Mouse (Mus musculus): ENCODE data around the gene Gm13691. TPM values are rescaled to one million over a fixed set of nuclear protein-coding genes. Genes with fewer than 3 reads are reported as not detected.
"Not testable (repeated sequence)": the region's sequence is repeated elsewhere in the genome, so short reads cannot be mapped to it uniquely, and the experiment has no call there.

Gm13691 gene
- not detected in 2 replicates for polyA plus RNA-seq (2012; rRNA removed)

DNA sequence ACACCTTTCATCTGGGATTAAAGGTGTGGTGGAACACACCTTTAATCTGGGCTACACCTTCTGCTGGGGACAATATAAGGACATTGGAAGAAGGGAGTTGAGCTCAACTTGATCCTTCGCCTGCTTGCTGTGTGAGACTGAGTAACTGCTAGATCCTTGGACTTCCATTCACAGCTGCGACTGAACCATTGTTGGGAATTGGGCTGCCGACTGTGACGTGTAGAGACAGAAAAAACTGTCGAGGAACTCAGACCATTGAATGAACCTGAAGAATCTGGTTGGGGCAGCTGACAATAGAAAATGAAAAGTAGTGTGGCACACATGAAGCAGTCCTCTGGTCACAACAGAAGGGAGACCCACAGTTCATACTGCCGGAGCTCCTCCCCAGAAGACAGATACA, at the start of gene Gm13691:
Gm13691 (plus strand) TSS at position 301 of the 400 bp plus-strand sequence.
- not testable (repeated sequence) for DNase-seq (ENCODE audit: low read depth)

DNA sequence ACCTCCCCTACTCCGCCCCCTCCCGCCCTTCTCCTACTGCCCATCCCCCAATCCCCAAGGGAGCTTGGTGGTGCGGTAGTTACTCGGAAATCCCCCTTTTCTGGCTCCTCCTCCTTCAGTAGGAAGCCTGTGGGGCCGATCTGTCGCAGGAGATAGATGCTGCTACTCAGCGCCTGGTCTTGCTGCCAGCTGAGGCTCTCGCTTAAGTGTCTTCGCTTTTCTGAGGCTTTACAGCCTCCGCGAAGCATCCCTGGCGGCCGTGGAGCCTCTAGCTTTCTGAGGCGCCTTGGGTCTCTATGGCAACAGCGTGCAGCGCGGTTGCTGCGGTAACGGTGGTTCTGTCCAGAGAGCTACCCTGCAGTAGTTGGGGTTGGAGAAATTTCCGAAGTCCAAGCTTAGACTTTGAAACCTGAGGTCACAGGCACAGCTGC, 49.4 kb upstream of the Gm13691 start, which contains the start of gene Zswim2:
Zswim2 (minus strand) TSS at position 298 of the 431 bp plus-strand sequence.
- DNase-seq (ENCODE audit: low read depth): no peak

DNA sequence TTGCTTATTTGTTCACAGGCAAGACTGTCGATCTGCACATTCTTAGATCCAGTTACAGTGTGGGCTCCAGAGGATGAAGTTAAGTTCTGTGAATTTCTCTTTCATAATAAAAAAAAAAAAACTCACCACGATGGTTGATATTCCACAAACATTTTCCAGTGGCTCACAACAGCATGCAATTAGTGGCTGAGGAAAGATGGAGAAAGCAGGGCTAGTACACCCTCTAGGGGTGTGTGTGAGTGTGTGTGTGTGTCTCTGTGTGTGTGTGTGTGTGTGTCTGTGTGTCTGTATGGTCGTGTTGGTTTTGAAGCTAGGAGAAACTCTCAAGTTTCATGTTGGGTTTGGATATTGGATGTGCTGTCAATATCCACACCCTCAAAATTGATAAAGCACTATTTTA, 49.0 kb upstream of the Gm13691 start:
- no peak for DNase-seq (ENCODE audit: low read depth)

DNA sequence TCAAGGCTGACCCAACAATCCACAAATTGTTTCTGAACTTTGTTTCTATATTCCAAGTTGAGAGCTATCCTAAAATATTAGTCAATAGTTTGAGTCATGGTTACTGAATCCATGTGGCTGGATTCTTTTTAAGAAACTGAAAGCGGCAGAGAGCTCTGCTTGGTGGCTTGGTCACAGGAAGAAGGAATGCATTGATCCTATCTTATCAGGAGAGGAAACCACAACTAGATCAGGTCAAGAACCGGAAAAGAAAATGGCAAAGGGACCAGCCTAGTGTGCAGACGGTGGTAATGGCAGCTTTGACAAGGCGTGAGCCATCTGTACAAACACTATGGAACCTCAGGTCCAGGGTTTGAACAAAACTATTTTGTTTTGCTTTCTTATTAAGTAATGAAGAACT, 48.6 kb upstream of the Gm13691 start:
- DNase-seq (ENCODE audit: low read depth): no peak

DNA sequence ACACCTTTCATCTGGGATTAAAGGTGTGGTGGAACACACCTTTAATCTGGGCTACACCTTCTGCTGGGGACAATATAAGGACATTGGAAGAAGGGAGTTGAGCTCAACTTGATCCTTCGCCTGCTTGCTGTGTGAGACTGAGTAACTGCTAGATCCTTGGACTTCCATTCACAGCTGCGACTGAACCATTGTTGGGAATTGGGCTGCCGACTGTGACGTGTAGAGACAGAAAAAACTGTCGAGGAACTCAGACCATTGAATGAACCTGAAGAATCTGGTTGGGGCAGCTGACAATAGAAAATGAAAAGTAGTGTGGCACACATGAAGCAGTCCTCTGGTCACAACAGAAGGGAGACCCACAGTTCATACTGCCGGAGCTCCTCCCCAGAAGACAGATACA, 35.0 kb upstream of the Gm13691 start, which contains the start of gene Gm13698:
Gm13698 (plus strand) TSS at position 301 of the 400 bp plus-strand sequence.
- DNase-seq (ENCODE audit: low read depth): not testable (repeated sequence)

DNA sequence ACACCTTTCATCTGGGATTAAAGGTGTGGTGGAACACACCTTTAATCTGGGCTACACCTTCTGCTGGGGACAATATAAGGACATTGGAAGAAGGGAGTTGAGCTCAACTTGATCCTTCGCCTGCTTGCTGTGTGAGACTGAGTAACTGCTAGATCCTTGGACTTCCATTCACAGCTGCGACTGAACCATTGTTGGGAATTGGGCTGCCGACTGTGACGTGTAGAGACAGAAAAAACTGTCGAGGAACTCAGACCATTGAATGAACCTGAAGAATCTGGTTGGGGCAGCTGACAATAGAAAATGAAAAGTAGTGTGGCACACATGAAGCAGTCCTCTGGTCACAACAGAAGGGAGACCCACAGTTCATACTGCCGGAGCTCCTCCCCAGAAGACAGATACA, 29.1 kb upstream of the Gm13691 start, which contains the start of gene Gm13693:
Gm13693 (plus strand) TSS at position 301 of the 400 bp plus-strand sequence.
- not testable (repeated sequence) for DNase-seq (ENCODE audit: low read depth)

DNA sequence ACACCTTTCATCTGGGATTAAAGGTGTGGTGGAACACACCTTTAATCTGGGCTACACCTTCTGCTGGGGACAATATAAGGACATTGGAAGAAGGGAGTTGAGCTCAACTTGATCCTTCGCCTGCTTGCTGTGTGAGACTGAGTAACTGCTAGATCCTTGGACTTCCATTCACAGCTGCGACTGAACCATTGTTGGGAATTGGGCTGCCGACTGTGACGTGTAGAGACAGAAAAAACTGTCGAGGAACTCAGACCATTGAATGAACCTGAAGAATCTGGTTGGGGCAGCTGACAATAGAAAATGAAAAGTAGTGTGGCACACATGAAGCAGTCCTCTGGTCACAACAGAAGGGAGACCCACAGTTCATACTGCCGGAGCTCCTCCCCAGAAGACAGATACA, 23.3 kb upstream of the Gm13691 start, which contains the start of gene Gm13695:
Gm13695 (plus strand) TSS at position 301 of the 400 bp plus-strand sequence.
- not testable (repeated sequence) for DNase-seq (ENCODE audit: low read depth)

DNA sequence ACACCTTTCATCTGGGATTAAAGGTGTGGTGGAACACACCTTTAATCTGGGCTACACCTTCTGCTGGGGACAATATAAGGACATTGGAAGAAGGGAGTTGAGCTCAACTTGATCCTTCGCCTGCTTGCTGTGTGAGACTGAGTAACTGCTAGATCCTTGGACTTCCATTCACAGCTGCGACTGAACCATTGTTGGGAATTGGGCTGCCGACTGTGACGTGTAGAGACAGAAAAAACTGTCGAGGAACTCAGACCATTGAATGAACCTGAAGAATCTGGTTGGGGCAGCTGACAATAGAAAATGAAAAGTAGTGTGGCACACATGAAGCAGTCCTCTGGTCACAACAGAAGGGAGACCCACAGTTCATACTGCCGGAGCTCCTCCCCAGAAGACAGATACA, 17.5 kb upstream of the Gm13691 start, which contains the start of gene Gm13696:
Gm13696 (plus strand) TSS at position 301 of the 400 bp plus-strand sequence.
- DNase-seq (ENCODE audit: low read depth): not testable (repeated sequence)

DNA sequence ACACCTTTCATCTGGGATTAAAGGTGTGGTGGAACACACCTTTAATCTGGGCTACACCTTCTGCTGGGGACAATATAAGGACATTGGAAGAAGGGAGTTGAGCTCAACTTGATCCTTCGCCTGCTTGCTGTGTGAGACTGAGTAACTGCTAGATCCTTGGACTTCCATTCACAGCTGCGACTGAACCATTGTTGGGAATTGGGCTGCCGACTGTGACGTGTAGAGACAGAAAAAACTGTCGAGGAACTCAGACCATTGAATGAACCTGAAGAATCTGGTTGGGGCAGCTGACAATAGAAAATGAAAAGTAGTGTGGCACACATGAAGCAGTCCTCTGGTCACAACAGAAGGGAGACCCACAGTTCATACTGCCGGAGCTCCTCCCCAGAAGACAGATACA, 11.7 kb upstream of the Gm13691 start, which contains the start of gene Gm13694:
Gm13694 (plus strand) TSS at position 301 of the 400 bp plus-strand sequence.
- DNase-seq (ENCODE audit: low read depth): not testable (repeated sequence)

DNA sequence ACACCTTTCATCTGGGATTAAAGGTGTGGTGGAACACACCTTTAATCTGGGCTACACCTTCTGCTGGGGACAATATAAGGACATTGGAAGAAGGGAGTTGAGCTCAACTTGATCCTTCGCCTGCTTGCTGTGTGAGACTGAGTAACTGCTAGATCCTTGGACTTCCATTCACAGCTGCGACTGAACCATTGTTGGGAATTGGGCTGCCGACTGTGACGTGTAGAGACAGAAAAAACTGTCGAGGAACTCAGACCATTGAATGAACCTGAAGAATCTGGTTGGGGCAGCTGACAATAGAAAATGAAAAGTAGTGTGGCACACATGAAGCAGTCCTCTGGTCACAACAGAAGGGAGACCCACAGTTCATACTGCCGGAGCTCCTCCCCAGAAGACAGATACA, 5.9 kb upstream of the Gm13691 start, which contains the start of gene Gm13697:
Gm13697 (plus strand) TSS at position 301 of the 400 bp plus-strand sequence.
- not testable (repeated sequence) for DNase-seq (ENCODE audit: low read depth)

DNA sequence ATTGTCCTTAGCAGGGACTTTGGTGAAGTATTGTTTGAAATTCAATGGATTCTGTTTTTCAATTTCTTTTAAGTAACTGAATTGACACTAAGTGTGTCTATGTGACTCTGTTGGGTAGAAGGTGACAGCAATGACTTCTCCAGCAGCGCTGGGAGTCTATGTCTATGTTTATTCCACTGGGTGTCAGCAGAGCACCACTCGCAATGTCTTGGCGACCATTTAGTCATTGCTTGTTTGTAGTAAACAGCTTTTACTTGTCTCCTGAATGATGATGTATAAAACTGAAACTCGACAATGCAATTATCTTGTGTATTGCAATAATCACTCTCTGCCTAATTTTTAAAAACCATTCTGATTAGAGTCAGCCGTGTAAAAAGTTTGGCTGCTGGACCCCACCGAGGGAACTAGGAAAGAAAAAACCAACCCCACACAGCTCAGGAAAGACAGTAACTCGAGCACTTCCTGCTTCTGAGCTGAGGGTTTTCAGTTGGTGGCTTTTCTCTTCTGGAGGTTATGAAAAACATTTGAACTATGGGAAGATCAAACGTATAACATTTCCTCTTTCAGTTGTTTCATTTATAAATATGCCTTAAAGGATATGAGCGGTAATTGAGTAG, 3.4 kb downstream of the Gm13691 start:
- DNase-seq (ENCODE audit: low read depth): not testable (repeated sequence)

DNA sequence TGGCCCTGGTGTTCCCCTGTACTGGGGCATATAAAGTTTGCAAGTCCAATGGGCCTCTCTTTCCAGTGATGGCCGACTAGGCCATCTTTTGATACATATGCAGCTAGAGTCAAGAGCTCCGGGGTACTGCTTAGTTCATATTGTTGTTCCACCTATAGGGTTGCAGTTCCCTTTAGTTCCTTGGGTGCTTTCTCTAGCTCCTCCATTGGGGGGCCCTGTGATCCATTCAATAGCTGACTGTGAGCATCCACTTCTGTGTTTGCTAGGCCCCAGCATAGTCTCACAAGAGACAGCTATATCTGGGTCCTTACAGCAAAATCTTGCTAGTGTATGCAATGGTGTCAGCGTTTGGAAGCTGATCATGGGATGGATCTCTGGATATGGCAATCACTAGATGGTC, 4.2 kb downstream of the Gm13691 start:
- not testable (repeated sequence) for DNase-seq (ENCODE audit: low read depth)

DNA sequence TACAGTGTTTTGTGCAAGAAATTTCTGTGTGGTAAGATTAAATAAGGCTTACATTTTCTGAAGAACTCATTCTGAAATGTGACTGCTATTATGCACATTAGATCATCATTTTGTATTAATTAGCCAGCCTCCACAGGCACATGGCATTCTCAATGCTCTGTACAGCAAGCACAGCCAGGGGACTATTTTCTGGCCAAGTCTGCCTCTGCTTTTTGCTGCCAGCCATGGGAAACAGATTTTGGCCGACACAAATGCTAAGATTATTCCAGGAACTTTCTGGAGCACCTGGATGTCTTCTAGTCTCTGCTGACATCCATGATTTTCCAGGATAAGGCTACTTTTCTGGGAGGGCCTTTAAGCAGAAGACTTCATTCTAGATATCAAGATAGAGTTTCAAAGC, 18.6 kb downstream of the Gm13691 start:
- no peak for DNase-seq (ENCODE audit: low read depth)

DNA sequence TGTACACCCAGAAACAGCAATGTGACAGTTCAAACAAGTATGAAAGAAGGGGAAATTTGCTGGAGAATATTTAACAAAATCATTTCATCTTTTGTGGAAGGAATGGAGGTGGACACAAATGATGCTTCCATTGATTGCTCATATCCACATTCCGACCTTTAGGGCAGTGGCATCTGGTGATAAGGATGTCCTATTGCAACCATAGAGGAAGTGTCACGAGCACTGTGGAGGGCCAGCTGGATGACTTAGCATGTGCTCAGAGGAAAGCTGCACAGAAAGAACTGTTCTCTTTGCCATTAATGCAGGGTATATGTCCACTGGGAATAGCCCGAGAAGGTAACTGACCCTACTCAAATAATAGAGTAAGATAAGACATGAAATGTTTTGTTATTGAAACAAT, 19.5 kb downstream of the Gm13691 start:
- DNase-seq (ENCODE audit: low read depth): no peak

DNA sequence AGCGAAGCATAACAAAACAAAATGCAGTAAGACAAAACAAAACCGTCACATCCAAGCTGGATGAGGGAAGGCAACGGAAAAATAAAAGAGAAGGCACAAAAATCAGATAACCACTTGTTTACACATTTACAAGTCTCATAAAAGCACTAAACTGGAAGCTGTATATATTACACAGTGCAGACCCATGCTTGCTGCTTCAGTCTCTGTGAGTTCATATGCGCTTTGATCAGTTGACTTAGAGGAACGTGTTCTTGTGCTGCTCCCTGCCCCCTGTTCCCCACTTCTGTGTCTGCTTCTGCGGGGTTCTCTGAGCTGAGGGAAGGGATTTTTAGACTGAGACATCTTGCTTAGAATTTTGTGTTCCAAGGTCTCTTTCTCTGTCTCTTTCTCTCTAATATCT, 24.2 kb downstream of the Gm13691 start:
- no peak for DNase-seq (ENCODE audit: low read depth)

DNA sequence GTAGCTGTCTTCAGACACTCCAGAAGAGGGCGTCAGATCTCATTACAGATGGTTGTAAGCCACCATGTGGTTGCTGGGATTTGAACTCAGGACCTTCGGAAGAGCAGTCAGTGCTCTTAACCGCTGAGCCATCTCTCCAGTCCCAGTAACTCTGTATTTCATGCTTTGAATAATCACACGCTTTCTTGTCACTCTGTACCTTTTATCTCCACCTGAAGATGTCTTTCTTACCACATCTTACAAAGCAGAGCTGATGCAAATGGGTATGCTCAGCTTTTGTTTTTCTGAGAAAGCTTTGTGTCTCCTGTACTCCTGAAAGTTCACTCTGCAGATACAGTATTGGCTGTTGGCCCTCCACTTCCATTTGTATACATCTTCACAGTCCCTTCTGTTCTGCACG, 25.9 kb downstream of the Gm13691 start:
- not testable (repeated sequence) for DNase-seq (ENCODE audit: low read depth)

DNA sequence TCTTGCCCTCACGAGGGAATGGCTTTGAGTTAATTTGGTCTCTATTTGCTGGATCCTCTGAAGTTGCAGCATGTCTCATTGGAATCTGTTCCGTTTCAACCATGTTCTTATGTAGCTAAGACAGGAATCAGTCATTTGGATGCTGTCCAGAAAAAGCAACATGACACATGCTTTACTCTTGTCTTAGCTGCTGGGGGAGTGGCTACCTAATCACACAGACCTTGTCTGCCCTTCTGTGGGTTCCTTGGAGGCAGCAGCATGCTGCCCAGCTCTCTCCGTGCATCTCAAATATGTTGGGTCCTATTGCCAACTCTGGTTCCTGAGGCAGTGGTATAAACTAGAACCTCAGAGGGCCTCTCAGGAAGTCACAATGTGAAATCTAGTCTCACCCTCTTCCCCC, 28.0 kb downstream of the Gm13691 start:
- DNase-seq (ENCODE audit: low read depth): no peak

DNA sequence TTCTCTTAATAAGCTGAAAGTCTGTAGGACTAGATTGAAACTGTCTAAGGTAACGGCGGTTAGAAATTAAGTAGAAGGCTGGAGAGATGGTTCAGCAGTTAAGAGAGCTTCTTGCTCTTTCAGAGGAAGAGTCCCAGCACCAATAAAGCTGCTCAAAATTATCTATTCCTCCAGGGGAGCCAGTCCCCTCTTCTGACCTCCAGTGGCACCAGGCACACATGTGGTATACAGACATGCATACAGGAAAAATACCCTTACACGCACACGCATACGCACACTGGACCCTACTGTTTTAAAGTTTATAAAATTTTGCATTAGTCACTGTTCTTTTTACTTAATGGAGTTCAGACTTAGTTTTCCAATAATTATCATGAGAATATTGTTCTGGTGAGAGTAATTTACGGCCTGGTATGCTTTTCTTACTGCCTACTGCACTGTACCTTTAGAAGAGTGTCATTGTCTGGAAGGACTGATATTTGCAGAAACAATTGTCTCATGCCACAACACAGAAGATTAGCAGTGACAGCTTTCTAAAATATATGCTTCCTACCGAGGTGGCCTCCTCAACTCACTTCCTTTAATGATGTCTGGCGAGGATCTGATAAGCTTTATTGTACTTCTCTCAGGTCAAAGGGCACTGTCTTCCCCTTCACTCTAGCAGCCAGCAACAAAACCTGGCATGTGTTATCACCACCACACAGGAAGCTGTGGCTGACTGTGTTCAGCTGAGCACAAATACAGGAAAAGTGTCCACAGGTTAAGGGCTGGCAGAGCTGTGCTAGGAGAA, 29.4 kb downstream of the Gm13691 start:
- DNase-seq (ENCODE audit: low read depth): no peak

DNA sequence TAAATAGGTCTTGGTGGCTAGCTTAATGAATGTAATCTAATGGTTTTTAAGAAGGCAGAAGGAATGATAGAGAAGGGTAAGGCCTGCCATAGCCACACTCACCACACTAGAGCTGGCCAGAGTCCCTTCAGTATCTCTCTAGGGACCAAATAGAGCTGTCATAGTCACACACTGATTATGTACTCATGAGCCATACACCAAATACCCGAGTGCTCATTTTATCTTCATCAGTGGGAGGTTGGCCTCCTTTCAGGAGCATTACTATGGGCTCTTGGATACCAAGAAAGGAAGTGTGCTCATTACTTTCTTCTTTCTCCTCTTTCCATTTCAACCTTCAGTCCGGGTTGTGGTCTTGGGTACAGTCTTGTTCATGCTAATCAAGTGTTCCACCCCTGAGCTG, 31.6 kb downstream of the Gm13691 start:
- no peak for DNase-seq (ENCODE audit: low read depth)

DNA sequence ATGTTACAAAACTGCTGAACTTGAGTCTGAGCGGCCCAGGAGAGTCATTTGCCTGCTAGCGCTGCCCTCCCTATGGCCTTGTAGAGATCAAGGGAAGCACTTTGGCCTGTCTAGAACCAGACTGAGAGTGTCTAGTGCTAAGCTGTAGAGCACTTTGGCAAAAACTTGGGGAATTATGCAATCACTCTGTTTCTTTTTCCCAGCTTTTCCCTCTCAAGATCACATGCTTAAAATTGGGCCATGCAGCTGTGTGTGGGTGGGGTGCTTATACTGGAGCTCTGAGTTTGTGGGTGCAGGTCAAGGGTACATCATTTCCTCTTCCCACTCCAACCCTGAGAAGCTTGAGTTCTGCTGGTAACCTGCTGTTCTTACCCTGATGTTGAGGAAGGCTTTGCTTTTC, 32.6 kb downstream of the Gm13691 start:
- DNase-seq (ENCODE audit: low read depth): peak; percentile 83

DNA sequence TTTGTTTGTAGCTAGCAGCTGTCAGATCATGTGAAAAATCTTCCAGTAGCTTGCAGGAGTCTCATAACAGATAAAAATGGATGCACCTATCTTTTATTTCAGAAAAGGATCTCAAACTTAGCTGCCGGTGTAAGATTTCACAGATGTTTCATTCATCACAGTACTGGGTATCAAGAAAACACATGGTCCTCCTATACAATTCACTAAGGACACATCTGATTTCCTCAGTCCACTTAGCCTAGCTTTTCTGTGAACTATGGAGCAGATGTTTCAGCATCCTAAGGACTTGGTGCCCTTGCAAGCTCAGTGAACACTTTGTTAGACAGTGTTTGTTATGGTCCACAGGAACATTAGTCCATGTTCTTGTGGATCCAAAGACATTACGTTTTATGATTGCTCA, 33.0 kb downstream of the Gm13691 start:
- no peak for DNase-seq (ENCODE audit: low read depth)

DNA sequence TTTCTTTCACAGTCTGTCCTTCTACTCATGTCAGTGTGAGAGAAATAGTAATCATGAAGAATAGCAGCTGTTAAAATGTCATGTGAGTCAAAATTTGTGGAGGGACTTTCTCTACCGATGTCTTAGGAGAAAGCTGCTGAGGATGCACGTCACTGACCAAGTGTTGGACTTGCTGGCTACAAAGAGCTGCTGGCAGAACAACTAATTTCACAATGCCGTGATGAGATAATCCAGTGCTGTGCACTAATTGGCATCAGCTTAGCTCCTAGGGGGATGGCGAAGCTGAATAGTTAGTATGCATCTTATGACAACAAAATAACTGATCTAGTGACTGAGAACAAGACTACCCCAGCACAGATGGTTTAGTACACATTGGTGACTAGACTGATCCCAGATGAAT, 34.9 kb downstream of the Gm13691 start:
- DNase-seq (ENCODE audit: low read depth): no peak

Measured in gonadal fat pad, adult 2 months (tissue).